In the genomic region with DNA sequence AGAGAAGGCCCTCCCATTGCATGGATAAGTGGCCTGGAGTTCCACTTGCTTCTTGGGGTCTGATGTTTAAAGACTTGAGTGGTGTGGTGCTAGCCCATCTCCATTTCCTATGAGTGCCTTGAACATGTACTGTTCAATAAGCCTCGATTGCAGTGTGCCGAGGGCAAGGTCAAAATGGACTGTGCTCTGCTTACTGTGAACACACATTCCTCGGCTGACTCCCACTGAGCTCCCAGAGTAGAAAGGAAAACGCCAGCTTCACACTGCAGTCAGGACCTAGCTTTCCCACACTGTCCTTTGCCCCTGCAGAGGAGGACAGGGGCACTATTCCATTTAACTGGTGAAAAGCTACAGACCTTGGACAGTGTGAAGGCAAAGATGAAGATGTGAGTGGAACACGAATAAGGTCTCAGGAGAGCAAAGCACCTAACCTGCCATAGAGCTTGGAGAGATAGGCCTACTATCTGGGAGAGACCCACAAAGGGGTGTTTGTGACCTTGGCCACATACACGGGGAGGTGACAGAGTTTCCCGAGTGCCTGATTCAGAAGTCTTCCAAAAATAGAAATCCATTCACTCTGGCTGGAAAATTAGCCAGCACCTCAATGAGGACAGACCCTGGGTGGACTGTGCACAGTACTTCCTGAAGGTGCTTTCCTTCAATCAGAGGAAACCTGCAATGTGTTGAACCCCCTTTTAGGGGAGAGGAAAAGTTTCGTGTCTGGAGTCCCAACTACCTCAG, we compare ENCODE assay signal across 25 mouse cellular contexts. TPM values are rescaled to one million over a fixed set of nuclear protein-coding genes. Genes with fewer than 3 reads are reported as not detected.
DNase-seq lines count a peak whose midpoint lies in the region; ATAC-seq and TF ChIP-seq lines count a peak whose summit lies in the region.
"Had no signal": no experiment of that assay in that cellular context is flagged by ENCODE, and none has a peak within 500 bp of the region (broad histone marks: within the 10 kb centered on the region; RNA-seq: fewer than 3 reads in every experiment).

No protein-coding gene starts in this region.

- H3K27me3 ChIP-seq in forebrain, embryonic 11.5 days (ENCODE audit: control insufficient read depth, insufficient read depth, low read length): no peaks in the 10 kb centered on the region
- H3K27me3 ChIP-seq in forebrain, postnatal 0 days (ENCODE audit: insufficient read depth, low read length): no peaks in the 10 kb centered on the region
- peaks cover 8% of the 10 kb centered on the region; the same call in 1 of the 2 replicates for H3K27me3 ChIP-seq in intestine, embryonic 14.5 days (replicated peaks; ENCODE audit: control insufficient read depth, insufficient read depth, low read length)
- H3K27me3 ChIP-seq in intestine, postnatal 0 days (replicated peaks; ENCODE audit: control insufficient read depth, insufficient read depth, low read length): peaks cover 4% of the 10 kb centered on the region; the same call in 1 of the 2 replicates
- H3K27me3 ChIP-seq: hindbrain, embryonic 15.5 days had no signal

- no peak for TF ChIP-seq CTCF in forebrain, postnatal 0 days (IDR thresholded peaks at IDR 0.05; ENCODE audit: low read depth)
- TF ChIP-seq CTCF in intestine, postnatal 0 days (IDR thresholded peaks at IDR 0.05; ENCODE audit: low read depth): no peak

- 0 out of 2 replicates have a peak, but pooled peaks cover 4% of the 10 kb centered on the region for H3K4me1 ChIP-seq in forebrain, embryonic 11.5 days (replicated peaks; ENCODE audit: control insufficient read depth, insufficient read depth, low read length)
- H3K4me1 ChIP-seq in forebrain, postnatal 0 days (ENCODE audit: insufficient read depth): no peaks in the 10 kb centered on the region
- 0 out of 2 replicates have a peak, but pooled peaks cover 6% of the 10 kb centered on the region for H3K4me1 ChIP-seq in intestine, embryonic 14.5 days (replicated peaks; ENCODE audit: control insufficient read depth, insufficient read depth, low read length)
- no peaks in the 10 kb centered on the region for H3K4me1 ChIP-seq in intestine, postnatal 0 days (replicated peaks; ENCODE audit: control insufficient read depth, insufficient read depth, low read length)

- H3K9ac ChIP-seq in forebrain, embryonic 11.5 days (ENCODE audit: low read length): no peak overlapping the region
- no peak overlapping the region for H3K9ac ChIP-seq in forebrain, postnatal 0 days
- no peak overlapping the region for H3K9ac ChIP-seq in intestine, embryonic 14.5 days (ENCODE audit: low read length)
- H3K9ac ChIP-seq in intestine, postnatal 0 days (ENCODE audit: low read depth, low read length): no peak overlapping the region
- H3K9ac ChIP-seq: embryonic facial prominence, embryonic 13.5 days; hindbrain, embryonic 15.5 days; lung, embryonic 14.5 days; midbrain, embryonic 12.5 days had no signal

- H3K36me3 ChIP-seq in forebrain, embryonic 11.5 days (ENCODE audit: control insufficient read depth, insufficient read depth, low read length): no peaks in the 10 kb centered on the region
- H3K36me3 ChIP-seq in forebrain, postnatal 0 days (ENCODE audit: insufficient read depth): peaks cover 6% of the 10 kb centered on the region; the same call in 1 of the 2 replicates
- no peaks in the 10 kb centered on the region for H3K36me3 ChIP-seq in intestine, embryonic 14.5 days (ENCODE audit: control insufficient read depth, insufficient read depth, low read length)
- H3K36me3 ChIP-seq in intestine, postnatal 0 days (ENCODE audit: control insufficient read depth, insufficient read depth): no peaks in the 10 kb centered on the region
- H3K36me3 ChIP-seq: embryonic facial prominence, embryonic 13.5 days; G1E; midbrain, embryonic 12.5 days had no signal

- 76% methylated on average over 8 of the region's 8 CpGs for WGBS in forebrain, embryonic 11.5 days
- WGBS in forebrain, postnatal 0 days: 66% methylated on average over 8 of the region's 8 CpGs
- WGBS in intestine, embryonic 14.5 days: 67% methylated on average over 8 of the region's 8 CpGs
- WGBS in intestine, postnatal 0 days: 69% methylated on average over 8 of the region's 8 CpGs

- H3K9me3 ChIP-seq in forebrain, embryonic 11.5 days (ENCODE audit: control insufficient read depth, low read length): no peaks in the 10 kb centered on the region
- H3K9me3 ChIP-seq in forebrain, postnatal 0 days (ENCODE audit: low read length): no peaks in the 10 kb centered on the region
- H3K9me3 ChIP-seq in intestine, embryonic 14.5 days (ENCODE audit: control insufficient read depth, low read length): no peaks in the 10 kb centered on the region
- H3K9me3 ChIP-seq in intestine, postnatal 0 days (ENCODE audit: control insufficient read depth): no peaks in the 10 kb centered on the region
- H3K9me3 ChIP-seq: embryonic facial prominence, embryonic 13.5 days; hindbrain, embryonic 15.5 days; midbrain, embryonic 12.5 days; neural tube, embryonic 13.5 days had no signal

- no peak for ATAC-seq in forebrain, embryonic 11.5 days (replicated peaks; ENCODE audit: low FRiP score)
- ATAC-seq in forebrain, postnatal 0 days: no peak
- no peak for ATAC-seq in intestine, embryonic 14.5 days (replicated peaks; ENCODE audit: low FRiP score, low TSS enrichment, low read depth)
- no peak for ATAC-seq in intestine, postnatal 0 days
- ATAC-seq: CD4-positive, CD25-positive, alpha-beta regulatory T cell, adult 4 months had no signal

- peak; percentile 39 for DNase-seq in forebrain, embryonic 11.5 days (ENCODE audit: low spot score)
- no peak for DNase-seq in forebrain, postnatal 0 days
- peak; percentile 36 for DNase-seq in intestine, embryonic 14.5 days (ENCODE audit: low spot score)
- peak; percentile 9 for DNase-seq in urinary bladder, adult 2 months (ENCODE audit: low spot score)
- no peak for DNase-seq in urinary bladder, postnatal 36 days (ENCODE audit: low spot score in 2 of 2)
- no peak for DNase-seq in spleen, postnatal 14 days (ENCODE audit: low spot score in 2 of 2)
- DNase-seq in right cerebral cortex, postnatal 14 days: no peak
- DNase-seq: adrenal gland, postnatal 36 days; cerebellum, adult 8-10 months; kidney, adult 18-20 months; left cerebral cortex, postnatal 4 days; lung, embryonic 14.5 days; thymus, postnatal 4 days had no signal

- H3K27ac ChIP-seq in forebrain, embryonic 11.5 days (ENCODE audit: low read depth, low read length): no peak overlapping the region
- H3K27ac ChIP-seq in forebrain, postnatal 0 days (ENCODE audit: low read depth, low read length): no peak overlapping the region
- H3K27ac ChIP-seq in intestine, embryonic 14.5 days (ENCODE audit: low read depth): no peak overlapping the region
- H3K27ac ChIP-seq in intestine, postnatal 0 days (ENCODE audit: low read depth, low read length): no peak overlapping the region
- H3K27ac ChIP-seq: embryonic facial prominence, embryonic 13.5 days; hindbrain, embryonic 15.5 days; midbrain, embryonic 12.5 days; neural tube, embryonic 13.5 days had no signal

- no peak overlapping the region for H3K4me3 ChIP-seq in forebrain, embryonic 11.5 days (ENCODE audit: low read depth, low read length)
- H3K4me3 ChIP-seq in forebrain, postnatal 0 days (ENCODE audit: low read depth, low read length): no peak overlapping the region
- H3K4me3 ChIP-seq in intestine, embryonic 14.5 days (ENCODE audit: low read depth, low read length): no peak overlapping the region
- no peak overlapping the region for H3K4me3 ChIP-seq in intestine, postnatal 0 days (ENCODE audit: low read depth, low read length)
- H3K4me3 ChIP-seq: embryonic facial prominence, embryonic 13.5 days; hindbrain, embryonic 15.5 days; midbrain, embryonic 12.5 days; neural tube, embryonic 13.5 days had no signal

- no peak overlapping the region for H3K4me2 ChIP-seq in forebrain, embryonic 11.5 days (ENCODE audit: low read depth, low read length, severe bottlenecking)
- no peak overlapping the region for H3K4me2 ChIP-seq in forebrain, postnatal 0 days (ENCODE audit: low read depth)
- no peak overlapping the region for H3K4me2 ChIP-seq in intestine, embryonic 14.5 days (ENCODE audit: low read length)
- no peak overlapping the region for H3K4me2 ChIP-seq in intestine, postnatal 0 days (replicated peaks; ENCODE audit: low read depth)
- H3K4me2 ChIP-seq: hindbrain, embryonic 15.5 days; lung, embryonic 14.5 days; midbrain, embryonic 12.5 days had no signal

RNA-seq across cellular contexts. Expression of gene Phf24, which starts 15.9 kb away (rescaled TPM):
- polyA plus RNA-seq in forebrain, embryonic 11.5 days (2014; fragmentation: Nextera tagmentation; extraction: Ambion mirVana): 1.3 and 2.1 TPM in 2 replicates
- total RNA-seq in forebrain, postnatal 0 days (2014; rRNA removed): 77.2 and 82.7 TPM in 2 replicates
- 38.2 and 42.3 TPM in 2 replicates for polyA plus RNA-seq in forebrain, postnatal 0 days (2015; fragmentation: Nextera tagmentation; extraction: Ambion mirVana)
- polyA plus RNA-seq in intestine, embryonic 14.5 days (2014; fragmentation: Nextera tagmentation; extraction: Ambion mirVana): 1.6 and 1.9 TPM in 2 replicates
- 0.73 and 1.0 TPM in 2 replicates for polyA plus RNA-seq in intestine, postnatal 0 days (2015; fragmentation: Nextera tagmentation; extraction: Ambion mirVana)
- 4.0 and 4.7 TPM in 2 replicates for polyA plus RNA-seq in urinary bladder, adult 2 months (2012; rRNA removed)

RNA-seq across cellular contexts. Expression of gene Dnajb5, which starts 17.2 kb away (rescaled TPM):
- 16.4 and 24.7 TPM in 2 replicates for polyA plus RNA-seq in forebrain, embryonic 11.5 days (2014; fragmentation: Nextera tagmentation; extraction: Ambion mirVana)
- 81.0 and 106 TPM in 2 replicates for total RNA-seq in forebrain, postnatal 0 days (2014; rRNA removed)
- polyA plus RNA-seq in forebrain, postnatal 0 days (2015; fragmentation: Nextera tagmentation; extraction: Ambion mirVana): 46.8 and 50.7 TPM in 2 replicates
- polyA plus RNA-seq in intestine, embryonic 14.5 days (2014; fragmentation: Nextera tagmentation; extraction: Ambion mirVana): 7.3 and 7.4 TPM in 2 replicates
- polyA plus RNA-seq in intestine, postnatal 0 days (2015; fragmentation: Nextera tagmentation; extraction: Ambion mirVana): 7.5 and 8.8 TPM in 2 replicates
- 26.1 and 46.1 TPM in 2 replicates for polyA plus RNA-seq in urinary bladder, adult 2 months (2012; rRNA removed)

RNA-seq across cellular contexts. Expression of gene 1700022I11Rik, which starts 37.0 kb away (rescaled TPM):
- 0.56 and 0.96 TPM in 2 replicates for polyA plus RNA-seq in forebrain, embryonic 11.5 days (2014; fragmentation: Nextera tagmentation; extraction: Ambion mirVana)
- not detected in 2 replicates for total RNA-seq in forebrain, postnatal 0 days (2014; rRNA removed)
- 0.23 and 0.63 TPM in 2 replicates for polyA plus RNA-seq in forebrain, postnatal 0 days (2015; fragmentation: Nextera tagmentation; extraction: Ambion mirVana)
- 0.44 and 0.97 TPM in 2 replicates for polyA plus RNA-seq in intestine, embryonic 14.5 days (2014; fragmentation: Nextera tagmentation; extraction: Ambion mirVana)
- polyA plus RNA-seq in intestine, postnatal 0 days (2015; fragmentation: Nextera tagmentation; extraction: Ambion mirVana): 0.43 TPM in 1 of 2 replicates, not detected in the other
- polyA plus RNA-seq in urinary bladder, adult 2 months (2012; rRNA removed): not detected in 2 replicates
- total RNA-seq: adrenal gland, postnatal 36 days; gastrocnemius, postnatal 4 days; layer of hippocampus, postnatal 14 days; left cerebral cortex, postnatal 4 days; liver, adult 2 months had no signal
- polyA plus RNA-seq: G1E; liver, adult 2 months had no signal

RNA-seq across cellular contexts. Expression of gene Fam205c, which starts 58.4 kb away (rescaled TPM):
- 0.84 and 1.00 TPM in 2 replicates for polyA plus RNA-seq in forebrain, embryonic 11.5 days (2014; fragmentation: Nextera tagmentation; extraction: Ambion mirVana)
- not detected in 2 replicates for total RNA-seq in forebrain, postnatal 0 days (2014; rRNA removed)
- 1.8 and 3.2 TPM in 2 replicates for polyA plus RNA-seq in forebrain, postnatal 0 days (2015; fragmentation: Nextera tagmentation; extraction: Ambion mirVana)
- 0.43 and 0.81 TPM in 2 replicates for polyA plus RNA-seq in intestine, embryonic 14.5 days (2014; fragmentation: Nextera tagmentation; extraction: Ambion mirVana)
- 0.16 TPM in 1 of 2 replicates, not detected in the other for polyA plus RNA-seq in intestine, postnatal 0 days (2015; fragmentation: Nextera tagmentation; extraction: Ambion mirVana)
- polyA plus RNA-seq in urinary bladder, adult 2 months (2012; rRNA removed): not detected in 2 replicates
- total RNA-seq: adrenal gland, postnatal 36 days; common myeloid progenitor, adult 5-6 weeks; gastrocnemius, postnatal 4 days; liver, adult 2 months had no signal
- polyA plus RNA-seq: CD4-positive, CD25-positive, alpha-beta regulatory T cell, adult 4 months; large intestine, adult 2 months; liver, adult 2 months had no signal

Comparison
In these comparisons a context has a peak if more than half of its experiments do, and no peak if none do; other contexts are left out.
1. DNase-seq: peak in forebrain, embryonic 11.5 days (single experiment), intestine, embryonic 14.5 days (single experiment) and urinary bladder, adult 2 months (single experiment); none in forebrain, postnatal 0 days (single experiment), urinary bladder, postnatal 36 days (0 of 2), spleen, postnatal 14 days (0 of 2) and right cerebral cortex, postnatal 14 days (single experiment).